Mouse (Mus musculus): ENCODE measurements around the gene Gm35315.
"Not testable (repeated sequence)": the region's sequence is repeated elsewhere in the genome, so short reads cannot be mapped to it uniquely, and the experiment has no call there.

Gm35315 gene

DNA sequence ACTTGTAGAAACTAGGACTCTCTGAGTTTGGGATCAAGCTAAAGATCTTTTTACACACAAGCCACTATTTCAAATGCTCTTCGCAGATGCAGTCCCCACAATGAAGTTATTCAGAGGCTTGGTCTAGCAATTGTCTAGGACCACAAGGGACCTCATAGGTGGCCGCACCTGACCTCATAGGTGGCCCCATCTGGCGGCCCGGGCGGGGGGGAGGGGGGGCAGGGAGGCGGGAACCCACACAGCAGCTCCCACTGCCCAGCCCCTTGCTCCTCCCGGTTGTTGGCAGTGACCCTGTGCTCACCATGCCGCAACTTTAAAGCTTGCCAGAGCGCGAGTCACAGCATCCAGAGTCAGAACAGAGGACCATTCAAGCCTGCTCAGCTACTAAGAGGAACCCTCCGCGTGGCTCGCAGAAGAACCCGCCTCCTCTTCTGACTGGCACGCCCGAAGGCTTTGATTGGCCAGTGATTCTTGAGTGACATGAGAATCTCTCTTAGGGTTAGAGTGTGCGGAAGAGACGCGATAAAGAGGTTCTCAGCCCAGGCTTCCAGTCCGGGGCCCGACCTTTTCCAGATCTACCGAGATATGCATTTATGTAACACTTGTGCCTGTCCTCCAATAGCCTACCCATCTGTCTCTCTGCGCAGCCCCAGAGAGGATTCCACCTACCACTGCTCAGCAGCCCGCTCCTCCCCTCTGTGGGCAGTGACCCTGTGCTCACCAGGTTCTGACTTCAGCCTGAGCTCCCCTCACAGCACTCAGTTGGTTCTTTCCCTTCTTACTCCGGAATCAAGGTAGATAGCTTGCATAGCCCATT, at the start of gene Gm35315:
Gene Gm35315, minus strand, starts transcription at position 391 of the 817 bp plus-strand sequence.
- peak; percentile 72 for DNase-seq (ENCODE audit: low spot score)

DNA sequence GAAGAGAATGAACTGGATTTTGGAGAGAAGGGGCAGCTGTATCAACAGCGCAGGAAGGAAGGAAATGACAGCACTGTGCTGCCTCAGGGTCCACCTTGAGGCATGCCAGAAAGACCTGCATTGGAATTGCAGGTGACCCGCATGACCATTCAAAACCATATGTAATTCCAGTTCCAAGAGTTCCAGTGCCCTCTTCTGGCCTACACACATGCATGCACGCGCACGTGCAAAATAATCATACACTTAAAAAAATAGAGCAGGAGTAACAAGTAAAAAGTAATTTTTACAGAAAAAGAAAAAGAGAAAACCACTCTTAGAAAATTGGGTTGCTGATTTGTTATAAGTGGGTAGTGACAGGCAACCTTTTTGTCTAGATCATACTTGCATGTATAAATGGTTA, 48.8 kb upstream of the Gm35315 start:
- no peak for DNase-seq (ENCODE audit: low spot score)

DNA sequence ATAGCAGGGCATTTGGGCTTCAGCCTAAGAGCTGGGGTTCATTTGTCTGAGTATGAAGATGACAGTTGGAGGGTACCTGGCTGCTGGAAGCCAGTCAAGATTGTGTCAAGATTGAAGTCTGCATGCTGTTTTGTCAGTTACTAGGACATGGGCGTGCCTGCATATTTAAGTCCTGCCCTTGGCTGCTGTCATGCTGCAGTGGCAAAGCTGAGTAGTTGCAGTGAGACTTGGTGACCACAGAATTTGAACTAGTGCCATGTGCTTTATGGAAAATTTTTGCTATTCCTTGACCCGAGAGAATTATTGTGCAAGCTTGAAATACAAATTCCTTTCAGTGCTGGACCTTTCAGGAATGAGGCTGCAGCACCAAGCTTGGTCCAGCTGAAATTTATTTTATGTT, 48.1 kb upstream of the Gm35315 start:
- DNase-seq (ENCODE audit: low spot score), result no peak

DNA sequence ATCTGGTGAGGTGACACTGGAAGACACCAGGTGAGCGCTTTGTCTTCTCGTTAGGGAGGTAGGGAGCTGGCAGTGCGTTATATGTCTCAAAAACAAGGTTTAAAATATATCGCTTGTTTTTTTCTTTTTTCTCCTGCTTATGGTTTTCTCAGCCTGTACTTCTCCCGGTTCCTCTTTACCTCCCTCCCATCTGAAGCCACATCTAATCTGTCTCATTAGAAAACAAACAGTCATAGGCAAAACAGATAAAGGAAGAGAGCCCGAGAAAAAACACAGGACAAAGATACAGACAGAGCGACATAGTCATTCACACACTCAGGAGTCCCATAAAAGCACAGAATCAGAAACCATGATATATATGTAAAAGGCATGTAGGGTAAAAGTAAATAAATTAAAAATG, 46.2 kb upstream of the Gm35315 start:
- no peak for DNase-seq (ENCODE audit: low spot score)

DNA sequence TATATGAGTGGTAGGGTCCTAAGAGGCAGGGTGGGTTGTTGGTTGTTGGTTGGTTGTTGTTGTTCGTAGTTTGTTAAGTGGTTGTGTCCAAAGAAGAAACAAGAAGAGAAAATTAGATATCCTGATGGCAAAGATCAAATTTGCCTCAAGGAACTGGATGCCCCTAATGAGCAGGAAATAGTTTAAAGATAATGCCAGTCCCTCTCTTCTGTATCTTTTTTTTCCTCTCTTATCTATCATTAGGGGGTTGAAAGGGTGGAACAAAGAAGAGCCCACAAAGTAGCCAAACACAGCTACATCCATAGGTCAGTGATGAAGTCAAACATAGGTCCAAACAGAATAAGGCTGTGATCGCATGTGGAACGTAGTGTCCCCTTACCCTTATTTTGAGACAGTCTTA, 45.1 kb upstream of the Gm35315 start:
- DNase-seq (ENCODE audit: low spot score), result no peak

DNA sequence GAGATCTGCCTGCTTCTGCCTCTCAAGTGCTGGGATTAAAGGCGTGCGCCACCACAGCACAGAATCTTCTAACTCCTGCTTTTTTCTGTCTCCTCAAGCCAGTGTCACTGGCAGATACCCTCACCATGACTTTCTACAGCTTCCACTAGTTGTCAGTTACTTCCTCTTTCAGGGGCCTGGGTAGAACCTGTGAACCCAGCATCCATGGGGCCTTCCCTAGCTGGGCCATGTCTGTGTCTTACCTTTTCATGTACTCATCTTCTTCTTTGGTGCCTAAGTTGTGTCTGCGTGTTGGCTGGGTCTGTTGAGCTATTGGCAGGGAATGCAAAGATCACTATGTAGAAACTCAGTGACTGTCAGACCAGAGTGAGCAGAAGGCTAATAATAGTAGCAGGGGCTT, 43.6 kb upstream of the Gm35315 start:
- DNase-seq (ENCODE audit: low spot score), result no peak

DNA sequence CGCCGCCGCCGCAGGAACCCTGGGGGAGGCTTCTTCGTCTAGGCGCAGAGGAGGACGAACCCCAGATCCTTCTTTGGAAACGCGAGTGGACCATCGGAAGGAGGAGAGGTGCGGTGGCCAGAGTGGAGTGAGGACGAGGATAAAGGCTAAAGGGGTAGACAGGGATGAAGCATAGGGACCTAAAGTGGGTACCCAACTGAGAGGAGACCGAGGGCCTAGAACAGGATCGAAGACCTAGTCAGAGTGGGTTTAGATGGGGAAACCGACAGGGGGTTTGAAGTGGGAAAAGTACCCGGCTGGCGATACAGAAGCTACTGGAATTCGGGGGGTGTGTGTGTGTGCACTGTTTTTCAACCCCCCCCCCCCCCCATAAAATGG, 41.9 kb upstream of the Gm35315 start:
- DNase-seq (ENCODE audit: low spot score), result no peak

DNA sequence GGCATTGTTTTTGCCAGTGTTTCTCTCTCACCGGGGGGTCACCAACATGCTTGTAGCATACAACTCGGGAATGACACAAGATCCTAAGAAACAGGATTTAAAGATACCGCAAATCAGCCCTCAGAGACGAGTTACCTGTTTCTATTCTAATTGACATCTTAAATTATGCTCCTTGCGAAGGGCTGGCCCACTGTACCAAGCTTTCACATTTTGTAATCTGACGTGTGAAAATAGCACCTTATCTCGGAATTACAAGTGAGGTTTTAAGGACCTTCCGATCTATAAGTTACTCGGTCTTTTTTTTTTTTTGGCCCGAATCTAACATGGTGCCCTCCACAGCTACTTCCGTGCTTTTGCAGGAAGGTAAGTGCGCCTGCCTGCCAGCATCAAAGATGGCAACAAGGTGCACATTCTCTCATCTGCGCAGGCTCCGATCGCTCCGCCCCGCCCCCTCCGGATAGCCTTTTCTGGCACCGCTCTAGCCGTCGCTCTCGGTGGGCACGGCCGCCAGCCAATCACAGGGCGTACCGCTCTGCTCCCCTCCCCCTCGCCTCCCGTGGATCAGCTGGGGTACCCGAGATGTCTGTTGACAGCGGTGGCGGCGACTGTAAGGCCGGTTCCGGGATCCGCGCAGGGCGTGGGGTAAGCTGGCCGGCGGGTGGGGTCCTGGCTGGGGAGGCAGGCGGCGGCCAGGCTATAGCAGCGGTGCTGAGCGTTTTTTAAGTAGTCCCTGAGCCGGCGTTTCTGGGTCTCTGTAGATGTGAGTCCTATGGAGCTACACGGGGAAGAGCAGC, 41.3 kb upstream of the Gm35315 start, which contains the start of gene Chfr:
Gene Chfr, plus strand, starts transcription at position 550 of the 794 bp plus-strand sequence.
- peak; percentile 99 for DNase-seq (ENCODE audit: low spot score)

DNA sequence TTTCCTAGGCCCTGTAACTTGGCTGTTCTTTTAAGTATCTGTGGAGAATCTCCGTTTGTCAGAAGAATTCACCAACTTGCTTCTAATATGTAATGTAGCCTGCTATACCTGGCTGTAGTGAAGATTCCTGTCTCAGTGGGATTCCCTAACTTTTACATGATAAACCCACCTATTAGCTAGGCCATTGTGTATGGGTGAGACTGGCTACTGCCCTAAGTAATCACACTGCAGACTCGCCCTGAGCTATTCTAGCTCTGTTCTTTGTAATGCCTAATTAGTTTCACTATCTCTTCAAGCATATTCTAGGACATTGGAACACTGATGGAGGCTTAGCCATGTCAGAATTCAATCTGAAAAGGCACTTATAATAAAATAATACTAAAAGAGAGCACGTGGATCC, 28.2 kb upstream of the Gm35315 start:
- DNase-seq (ENCODE audit: low spot score), result not testable (repeated sequence)

DNA sequence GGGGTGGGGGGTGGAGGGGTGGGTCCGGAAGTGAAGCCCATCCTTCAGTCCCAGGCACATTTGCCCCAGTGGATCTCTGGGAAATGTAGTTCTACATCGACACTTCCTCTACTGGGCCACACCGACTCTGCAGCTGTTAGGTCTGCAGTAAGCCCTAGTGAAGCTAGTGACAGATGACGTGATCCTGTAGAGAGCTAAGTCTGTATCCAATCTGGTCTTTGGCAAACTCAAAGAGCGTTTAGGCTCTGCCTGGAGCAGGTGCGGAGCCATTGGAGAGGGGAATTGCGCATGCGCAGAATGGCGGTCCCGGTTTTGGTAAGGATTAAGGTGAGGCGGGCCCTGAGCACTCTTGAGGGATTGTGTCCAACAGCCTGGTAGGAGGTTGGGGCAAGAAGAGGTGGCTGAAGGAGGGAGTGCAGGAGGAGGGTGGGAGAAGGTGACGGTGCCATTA, 15.8 kb upstream of the Gm35315 start, which contains the start of gene Zfp605:
Gene Zfp605, plus strand, starts transcription at position 102 of the 451 bp plus-strand sequence.
- DNase-seq (ENCODE audit: low spot score), result peak; percentile 90

DNA sequence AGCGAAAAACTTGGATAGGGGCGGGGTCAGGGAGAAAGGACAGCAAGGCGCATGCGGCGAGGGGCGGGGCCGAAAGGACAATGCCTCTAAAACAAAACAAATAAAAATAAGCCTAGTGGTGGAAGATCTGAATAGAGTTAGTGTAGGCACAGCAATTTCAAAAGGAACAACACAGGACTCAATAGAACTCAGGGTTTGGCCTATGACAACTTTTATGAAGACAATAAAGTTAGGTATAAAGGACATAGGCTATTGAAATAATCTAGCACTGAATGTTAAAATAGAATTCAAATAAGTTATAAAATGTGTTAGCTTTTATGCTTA, 14.0 kb upstream of the Gm35315 start:
- no peak for DNase-seq (ENCODE audit: low spot score)

DNA sequence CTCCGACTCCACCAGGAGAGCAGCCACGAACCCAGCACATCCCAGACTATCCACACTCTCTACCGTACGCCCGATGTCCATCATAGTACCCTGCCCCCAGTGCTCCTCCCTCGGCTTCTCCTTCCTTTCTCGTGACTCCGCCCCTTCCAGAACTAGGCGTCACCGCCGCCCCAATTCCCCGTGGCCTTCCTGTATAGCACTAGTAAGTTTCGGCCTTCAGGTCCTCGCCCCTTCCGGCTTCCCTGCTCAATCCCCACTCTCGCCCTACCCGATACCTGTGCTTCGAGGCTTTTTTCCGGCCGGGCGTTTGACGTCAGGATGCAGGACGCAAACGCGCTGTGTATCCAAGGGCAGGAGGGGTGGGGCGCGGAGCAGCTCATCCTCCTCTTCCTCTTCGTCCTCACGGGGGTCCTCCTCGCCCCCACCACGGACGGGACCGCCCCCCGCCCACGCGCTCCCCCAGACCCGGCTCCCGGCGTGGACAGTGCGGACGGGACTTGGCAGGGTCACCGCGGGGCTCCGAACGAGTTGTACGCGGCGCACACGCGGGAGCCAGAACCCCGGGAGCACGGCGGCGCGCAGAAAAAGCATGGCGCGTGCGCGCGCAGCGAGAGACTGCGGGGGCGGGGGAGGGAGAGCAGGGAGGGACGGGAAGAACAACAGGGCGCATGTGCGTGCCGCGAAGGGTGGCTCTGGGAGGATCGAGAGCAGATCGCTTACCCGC, 13.5 kb upstream of the Gm35315 start, which contains the start of gene Gtpbp6:
Gene Gtpbp6, minus strand, starts transcription at position 617 of the 724 bp plus-strand sequence.
- peak; percentile 90 for DNase-seq (ENCODE audit: low spot score)

DNA sequence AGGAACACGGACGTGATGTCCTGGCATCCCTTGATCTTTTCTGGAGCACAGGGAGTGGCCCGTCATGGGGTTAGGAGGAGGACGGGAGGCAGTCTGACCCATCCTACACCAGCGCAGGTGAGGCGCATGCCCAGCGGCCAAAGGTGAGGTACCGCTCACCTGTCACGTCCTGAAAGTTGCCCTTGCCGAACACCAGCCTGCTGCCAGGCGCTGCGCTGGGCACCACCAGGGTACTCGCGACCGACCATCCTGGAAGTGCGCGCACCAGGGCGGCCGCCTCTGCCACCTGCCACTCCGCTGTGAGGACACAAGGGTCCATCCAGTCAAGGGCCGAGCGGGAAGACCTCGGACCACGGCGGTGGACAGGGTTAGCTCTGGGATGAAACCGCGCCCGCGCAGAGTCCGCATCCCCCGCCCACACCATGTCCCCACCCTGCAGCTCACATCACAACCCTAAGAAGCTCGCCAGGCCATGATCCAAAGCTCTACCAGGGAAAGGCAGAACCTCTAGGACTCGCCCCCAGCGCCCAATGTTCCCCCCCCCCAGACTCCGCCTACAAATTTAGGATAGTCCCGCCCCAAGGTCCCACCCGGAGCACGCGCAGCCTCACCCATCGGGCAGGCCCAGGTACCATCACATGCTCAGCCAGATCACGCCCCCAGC, 12.8 kb upstream of the Gm35315 start:
- DNase-seq (ENCODE audit: low spot score), result peak; percentile 36

DNA sequence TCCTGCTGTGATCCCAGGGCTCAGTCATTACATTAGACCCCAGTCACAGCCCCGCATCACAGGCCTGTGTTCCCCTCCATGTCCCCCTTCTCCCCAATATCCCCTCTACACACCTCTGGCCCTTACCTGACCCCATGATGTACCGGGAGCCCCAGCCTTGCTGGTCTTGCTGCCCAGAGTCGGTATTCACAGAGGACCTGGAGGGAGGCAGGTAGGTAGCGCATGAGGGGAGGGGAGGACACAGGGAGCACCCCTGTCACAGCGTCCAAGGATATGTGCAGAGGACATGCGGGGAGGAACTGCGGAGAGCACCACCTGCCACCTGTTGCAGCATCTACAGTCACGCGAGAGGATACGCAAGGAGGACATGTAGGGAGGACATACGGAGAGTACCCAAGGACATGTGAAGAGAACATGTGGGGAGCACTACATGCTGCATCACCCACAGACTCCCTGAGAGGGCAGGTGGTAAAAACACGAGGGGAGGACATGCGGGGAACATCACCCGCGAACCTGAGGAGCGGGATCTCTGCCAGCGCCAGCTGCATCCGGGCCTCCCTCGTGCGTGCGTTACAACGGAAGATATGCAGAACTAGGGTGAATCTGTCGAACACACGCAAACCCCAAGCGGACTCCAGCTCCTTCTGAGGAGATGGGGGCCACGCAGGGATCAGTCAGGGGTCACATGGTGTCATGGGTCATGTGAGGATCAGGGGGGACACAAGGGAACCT, 12.1 kb upstream of the Gm35315 start:
- DNase-seq (ENCODE audit: low spot score), result no peak

DNA sequence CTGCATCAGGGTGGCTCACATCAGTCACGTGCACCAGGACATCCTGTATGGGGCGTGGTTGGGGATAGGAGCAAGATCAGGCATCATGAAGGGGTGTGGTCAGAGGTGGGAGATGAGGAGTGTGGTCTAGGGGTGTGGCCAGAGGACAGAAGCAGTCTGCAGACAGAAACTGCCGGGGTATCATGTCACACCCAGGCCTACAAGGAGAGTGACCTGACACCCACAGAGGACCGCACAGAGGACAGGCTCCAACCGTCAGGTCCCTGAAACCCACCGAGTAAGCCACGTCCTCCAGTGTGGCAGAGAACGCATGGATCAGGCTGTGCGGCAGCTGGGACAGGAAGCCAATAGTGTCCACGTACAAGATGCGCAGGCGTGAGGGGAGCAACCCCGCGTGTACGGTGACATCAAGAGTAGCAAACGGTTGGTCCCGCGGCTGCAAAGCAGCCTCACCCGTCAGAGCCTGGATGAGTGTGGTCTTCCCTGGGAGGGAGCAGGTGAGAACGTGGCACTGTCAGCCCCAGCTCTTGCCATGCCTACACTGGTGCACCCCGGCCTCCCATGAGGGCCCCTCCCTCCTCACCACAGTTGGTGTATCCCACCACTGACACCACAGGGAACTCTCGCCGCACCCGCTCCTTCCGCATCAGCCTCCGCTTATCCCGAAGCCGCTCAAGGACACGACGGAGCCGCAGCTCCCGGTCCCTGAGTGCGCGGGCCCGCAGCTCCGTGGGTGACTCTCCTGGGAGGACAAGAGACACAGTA, 10.6 kb upstream of the Gm35315 start:
- no peak for DNase-seq (ENCODE audit: low spot score)

DNA sequence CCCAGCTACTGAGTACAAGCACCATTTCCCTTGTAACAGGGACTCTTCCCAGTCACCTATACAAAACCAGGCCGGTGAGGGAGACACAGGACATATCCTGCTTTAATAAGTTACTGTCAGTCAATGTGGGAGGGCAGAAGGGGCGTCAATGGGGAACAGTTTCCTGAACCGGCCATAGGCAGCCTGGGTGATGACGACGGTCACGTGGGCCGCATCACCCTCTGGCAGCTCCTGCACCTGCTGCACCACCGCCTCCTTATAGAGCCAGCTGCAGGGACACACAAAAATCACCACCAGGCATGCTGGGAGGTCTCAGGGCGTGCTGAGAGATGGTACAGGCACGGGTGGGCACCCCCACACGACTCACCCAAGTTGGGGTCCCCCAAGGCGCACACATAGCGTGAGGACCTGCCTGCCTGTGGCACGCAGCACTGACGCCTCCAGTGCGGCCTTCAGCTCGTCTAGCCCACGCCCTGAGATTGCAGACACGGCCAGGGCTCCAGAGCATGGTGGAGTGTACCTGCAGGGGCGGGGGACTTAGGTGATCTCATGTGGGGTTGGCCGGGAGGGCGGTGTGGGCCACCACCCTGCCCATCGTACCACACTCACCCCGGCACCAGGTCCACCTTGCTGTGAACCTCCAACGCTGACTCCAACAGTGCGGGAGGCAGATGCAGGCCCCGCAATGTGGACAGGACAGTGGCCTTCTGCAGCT, 9.8 kb upstream of the Gm35315 start:
- no peak for DNase-seq (ENCODE audit: low spot score)

DNA sequence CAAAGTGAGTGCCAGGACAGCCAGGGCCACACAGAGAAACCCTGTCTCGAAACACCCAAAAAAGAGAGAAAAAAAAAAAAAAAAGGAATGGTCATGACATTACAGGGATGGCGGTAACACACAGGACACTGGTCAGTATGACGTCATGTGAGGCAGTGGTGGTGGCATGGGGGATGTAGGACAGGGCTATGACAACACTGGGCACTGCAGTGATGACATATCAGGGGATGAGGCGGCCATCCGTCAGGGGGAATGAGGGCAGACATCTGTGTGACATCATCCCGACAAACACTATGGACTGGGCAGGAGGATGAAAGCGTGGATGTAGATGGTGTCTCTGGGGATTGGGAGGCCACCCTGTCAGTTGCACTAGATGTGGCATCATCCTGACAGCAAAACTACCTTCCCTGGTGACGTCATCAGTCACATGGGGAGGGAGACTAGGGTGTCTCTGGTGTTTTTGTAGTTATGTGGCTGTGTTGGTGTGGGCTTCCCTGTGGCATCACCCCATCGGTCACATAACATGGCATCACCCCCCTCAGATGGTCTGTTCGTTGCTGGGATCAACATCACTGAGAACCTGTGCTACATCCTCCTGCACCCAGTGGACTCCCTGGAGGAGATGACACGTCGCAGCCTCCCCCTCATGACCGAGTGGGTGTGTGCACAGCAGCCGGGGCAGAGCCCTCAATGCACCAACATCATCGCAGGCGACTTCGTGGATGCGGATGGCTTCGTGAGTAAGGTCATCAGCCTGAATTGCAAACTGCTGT, 8.8 kb upstream of the Gm35315 start:
- no peak for DNase-seq (ENCODE audit: low spot score)

DNA sequence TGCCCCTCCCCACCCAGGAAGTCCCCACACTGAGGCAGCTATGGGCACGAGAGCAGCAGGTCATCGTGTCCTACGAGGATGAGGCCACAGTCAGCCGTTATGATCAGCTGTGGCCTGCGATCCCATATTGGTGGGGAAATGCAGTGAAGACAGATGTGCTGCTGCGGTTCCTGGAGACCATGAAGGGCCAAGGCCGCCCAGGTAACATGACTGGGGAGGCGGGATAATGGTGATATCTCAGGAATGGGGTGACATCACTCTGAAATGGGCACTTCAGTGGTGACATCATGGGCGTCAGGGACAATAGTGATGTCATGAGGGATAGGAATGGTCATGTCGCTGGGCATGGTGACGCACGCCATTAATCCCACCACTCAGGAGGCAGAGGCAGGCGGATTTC, 8.2 kb upstream of the Gm35315 start:
- DNase-seq (ENCODE audit: low spot score), result no peak
